Mouse (Mus musculus) CH12.LX (cell line): ENCODE measurements at regions not wholly inside any gene's neighbourhood (a gene's known extent, or its start where the extent isn't known, plus 50 kb on each side); places are given as distances from the start of the nearest gene placed in this dataset.

Experiments
- DNase-seq: peaks from one replicate; pipeline ENCODE4 v3.0.0-alpha.2; 2013; ENCODE audit errors: extremely low read depth
- H3K27ac ChIP-seq: 2 replicates; pipeline ENCODE4 v1.5.1; 2012; ENCODE audit warnings: low read depth, mild to moderate bottlenecking, control low read depth, moderate library complexity; ENCODE audit not compliant: insufficient read depth
- H3K27me3 ChIP-seq: replicated peaks from 2 replicates; pipeline ENCODE3; 2012; ENCODE audit warnings: inconsistent platforms
- H3K36me3 ChIP-seq, 2 experiments: replicated peaks in 1 of 2; 2 replicates each; pipeline versions ENCODE3 to v1.6.1; 2012; ENCODE audit warnings: inconsistent platforms in 1 of 2, low read length in 1 of 2, mild to moderate bottlenecking in 1 of 2, mixed read lengths in 1 of 2, moderate library complexity in 1 of 2; ENCODE audit not compliant: control insufficient read depth in 1 of 2, insufficient read depth in 1 of 2
- H3K4me1 ChIP-seq, 2 experiments: 2 replicates each; pipeline ENCODE4 v1.6.1; 2012; ENCODE audit warnings: inconsistent platforms in 1 of 2, moderate library complexity in 1 of 2; ENCODE audit not compliant: insufficient read depth in 2 of 2, control insufficient read depth in 1 of 2
- H3K4me2 ChIP-seq: 2 replicates; pipeline ENCODE4 v1.6.1; 2012; ENCODE audit warnings: low read depth, mild to moderate bottlenecking, control low read depth; ENCODE audit not compliant: poor library complexity, insufficient read depth, severe bottlenecking
- H3K4me3 ChIP-seq, 3 experiments: fragments of 150-350 bp in 1 of 3; sonication (generic) in 1 of 3; replicated peaks in 1 of 3; 2 replicates each; pipeline versions ENCODE3 to v1.5.1; 2011 to 2012; ENCODE audit warnings: low read depth in 2 of 3, low read length in 2 of 3, mild to moderate bottlenecking in 2 of 3, moderate library complexity in 2 of 3, control low read depth in 1 of 3, improper control_type of control experiment in 1 of 3, inconsistent platforms in 1 of 3, mixed read lengths in 1 of 3; ENCODE audit not compliant: poor library complexity in 1 of 3
- H3K79me2 ChIP-seq: replicated peaks from 2 replicates; pipeline ENCODE4 v1.6.1; 2012; ENCODE audit warnings: mild to moderate bottlenecking, moderate library complexity; ENCODE audit not compliant: control insufficient read depth, poor library complexity, insufficient read depth, severe bottlenecking; ENCODE audit errors: extremely low read depth
- H3K9ac ChIP-seq: 2 replicates; pipeline ENCODE4 v1.6.1; 2012; ENCODE audit warnings: low read depth, mild to moderate bottlenecking, control low read depth, moderate library complexity; ENCODE audit not compliant: insufficient read depth
- H3K9me3 ChIP-seq: replicated peaks from 2 replicates; pipeline ENCODE3; 2012; ENCODE audit warnings: low read length, inconsistent platforms, mixed read lengths
- BHLHE40 ChIP-seq: IDR thresholded peaks from 2 replicates; pipeline ENCODE4 v1.6.1; 2011; ENCODE audit warnings: mild to moderate bottlenecking, low read depth, low read length, improper control_type of control experiment
- CHD1 ChIP-seq: IDR thresholded peaks from 2 replicates; pipeline ENCODE4 v1.6.1; 2012; ENCODE audit warnings: low read depth, low read length, improper control_type of control experiment, inconsistent platforms
- CTCF ChIP-seq, 2 experiments: IDR thresholded peaks in 1 of 2; conservative IDR thresholded peaks in 1 of 2; 2 replicates each; pipeline ENCODE4 v1.5.1; 2011 to 2012; ENCODE audit warnings: low read depth in 2 of 2, low read length in 2 of 2, improper control_type of control experiment in 1 of 2, inconsistent platforms in 1 of 2, mild to moderate bottlenecking in 1 of 2, moderate library complexity in 1 of 2
- EP300 ChIP-seq: IDR thresholded peaks from 2 replicates; pipeline ENCODE4 v1.6.1; 2011; ENCODE audit warnings: low read length, improper control_type of control experiment
- ETS1 ChIP-seq: conservative IDR thresholded peaks from 2 replicates; pipeline ENCODE4 v1.6.1; 2012; ENCODE audit warnings: low read depth, mild to moderate bottlenecking, inconsistent platforms, low read length, improper control_type of control experiment, moderate library complexity
- IRF4 ChIP-seq: IDR thresholded peaks from 2 replicates; pipeline ENCODE4 v1.6.1; 2014; ENCODE audit warnings: low read depth, mild to moderate bottlenecking, inconsistent platforms, low read length, improper control_type of control experiment
- JUND ChIP-seq: conservative IDR thresholded peaks from 2 replicates; pipeline ENCODE4 v1.6.1; 2011; ENCODE audit warnings: low read depth, low read length, improper control_type of control experiment
- KAT2A ChIP-seq: IDR thresholded peaks from 2 replicates; pipeline ENCODE4 v1.6.1; 2012; ENCODE audit warnings: low read length, improper control_type of control experiment, inconsistent platforms; ENCODE audit not compliant: insufficient replicate concordance
- MAFK ChIP-seq: IDR thresholded peaks from 2 replicates; pipeline ENCODE4 v1.6.1; 2011; ENCODE audit warnings: low read length, improper control_type of control experiment; ENCODE audit not compliant: insufficient replicate concordance
- MAX ChIP-seq: IDR thresholded peaks from 2 replicates; pipeline ENCODE4 v1.6.1; 2011; ENCODE audit warnings: low read length, improper control_type of control experiment
- NELFE ChIP-seq: IDR thresholded peaks from 2 replicates; pipeline ENCODE4 v1.6.1; 2011; ENCODE audit warnings: low read depth, low read length, improper control_type of control experiment
- PAX5 ChIP-seq: IDR thresholded peaks from 2 replicates; pipeline ENCODE4 v1.6.1; 2012; ENCODE audit warnings: low read length, inconsistent platforms, mixed read lengths
- RAD21 ChIP-seq: IDR thresholded peaks from 2 replicates; pipeline ENCODE4 v1.6.1; 2011; ENCODE audit warnings: low read depth, mild to moderate bottlenecking, low read length, improper control_type of control experiment, moderate library complexity
- RCOR1 ChIP-seq: conservative IDR thresholded peaks from 2 replicates; pipeline ENCODE4 v1.6.1; 2012; ENCODE audit warnings: low read depth, mild to moderate bottlenecking, inconsistent platforms, low read length, improper control_type of control experiment
- SIN3A ChIP-seq: IDR thresholded peaks from 2 replicates; pipeline ENCODE4 v1.6.1; 2012; ENCODE audit warnings: low read length, improper control_type of control experiment, inconsistent platforms
- ZKSCAN1 ChIP-seq: IDR thresholded peaks from 2 replicates; pipeline ENCODE4 v1.6.1; 2012; ENCODE audit warnings: low read depth, inconsistent platforms, low read length, improper control_type of control experiment, borderline replicate concordance
- ZNF384 ChIP-seq: IDR thresholded peaks from 2 replicates; pipeline ENCODE4 v1.6.1; 2012; ENCODE audit warnings: low read depth, low read length, improper control_type of control experiment, inconsistent platforms
- dilution Hi-C: fragments of 300-500 bp; cut with MboI; formaldehyde crosslinking; loops from 2 replicates; pipeline ENCODE4 v1.14.3; 2020; ENCODE audit warnings: low sequenced_read_pairs; ENCODE audit not compliant: extremely low pct_unique_long_range_greater_than_20kb, extremely low pct_ligation_motif_present
- in situ Hi-C: fragments of 300-500 bp; cut with MboI; formaldehyde crosslinking; loops from 3 replicates; pipeline ENCODE4 v1.14.3; 2019; ENCODE audit warnings: low sequenced_read_pairs, low pct_ligation_motif_present, low pct_unique_long_range_greater_than_20kb, mixed read lengths

GRCm38 (mm10) chr13:102569580-102569979, 123.8 kb upstream of the Cd180 start:
- Histone ChIP-seq H3K79me2 (no peaks in the 10 kb centered on the region), H3K36me3 (no peaks in the 10 kb centered on the region), H3K4me1 (peaks cover 8 to 17% of the 10 kb centered on the region in 2 experiments), H3K9me3 (no peaks in the 10 kb centered on the region), H3K27me3 (no peaks in the 10 kb centered on the region), H3K9ac (no peak overlapping the region), H3K4me3 (no peak overlapping the region)
- dilution Hi-C loops, result no loop called here
- TF ChIP-seq JUND, result no peak
- no peak for TF ChIP-seq CHD1
- no peak for TF ChIP-seq PAX5
- TF ChIP-seq SIN3A, result no peak
- TF ChIP-seq, all 38 proteins: peak for 0
- DNase-seq, result no peak
- Histone ChIP-seq H3K4me2 (no peak overlapping the region), H3K27ac (no peak overlapping the region)
- in situ Hi-C loops, result no loop called here

DNA sequence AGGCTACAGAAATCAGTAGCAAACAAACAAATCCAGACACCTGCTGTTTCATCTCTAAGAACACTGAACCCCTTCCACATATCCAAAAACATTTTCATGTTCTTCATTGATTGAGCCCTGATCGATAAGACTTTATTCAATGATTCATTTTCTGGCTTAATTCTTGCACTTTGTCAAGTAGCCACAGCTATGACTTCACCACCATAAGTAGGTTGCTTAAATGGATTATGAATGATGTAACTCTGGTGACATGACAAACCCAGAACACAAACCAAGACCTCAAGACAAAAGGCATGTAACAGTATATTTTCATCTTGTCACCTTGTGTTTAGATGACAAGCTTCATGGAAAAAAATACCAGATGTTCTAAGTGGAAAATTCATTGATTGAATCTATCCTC, 123.1 kb upstream of the Cd180 start:
- Histone ChIP-seq H3K27me3 (no peaks in the 10 kb centered on the region), H3K79me2 (no peaks in the 10 kb centered on the region), H3K27ac (no peak overlapping the region), H3K9ac (no peak overlapping the region), H3K4me1 (peaks cover 8 to 17% of the 10 kb centered on the region in 2 experiments), H3K36me3 (no peaks in the 10 kb centered on the region), H3K9me3 (no peaks in the 10 kb centered on the region), H3K4me2 (no peak overlapping the region), H3K4me3 (no peak overlapping the region)
- no peak for TF ChIP-seq CTCF (conservative IDR thresholded peaks at IDR 0.05 in 1 of 2, IDR thresholded peaks at IDR 0.05 in 1 of 2; ENCODE audit: low read depth in 2 of 2, low read length in 2 of 2)
- TF ChIP-seq JUND, result no peak
- TF ChIP-seq ETS1, result no peak
- no peak for TF ChIP-seq IRF4
- dilution Hi-C loops (no loop called here), in situ Hi-C loops (no loop called here)
- DNase-seq, result no peak

DNA sequence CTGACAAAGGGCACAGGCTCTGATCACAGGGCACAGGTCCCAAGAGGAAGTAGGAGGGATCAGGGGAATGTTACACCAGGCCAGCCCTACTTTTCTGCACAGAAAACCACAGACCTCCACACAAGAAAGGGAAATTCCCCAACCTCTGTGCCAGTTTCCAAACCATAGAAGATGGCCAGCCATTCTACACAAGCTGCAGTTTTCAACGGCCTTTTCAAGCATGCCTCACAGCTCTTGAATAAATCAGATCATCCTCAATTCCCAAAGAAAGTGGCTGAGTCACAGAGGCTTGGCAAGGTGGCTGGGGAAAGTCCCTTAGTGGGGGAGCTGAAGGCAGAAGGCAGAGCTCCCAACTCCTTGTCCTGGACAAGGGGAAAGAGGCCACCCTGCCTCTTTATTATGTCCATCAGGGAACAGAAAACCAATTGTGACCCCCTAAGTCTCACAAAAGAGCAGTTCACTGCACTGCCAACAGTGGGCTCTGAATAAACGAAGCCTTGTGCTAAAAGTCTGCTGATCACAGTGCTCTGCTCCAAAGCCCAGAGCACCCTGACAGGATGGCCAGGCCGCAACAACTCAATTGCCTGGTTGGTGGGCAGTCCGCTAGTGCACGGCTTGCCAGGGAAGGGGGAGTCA, 120.0 kb upstream of the Cd180 start:
- Histone ChIP-seq H3K9me3 (no peaks in the 10 kb centered on the region), H3K4me2 (no peak overlapping the region), H3K9ac (no peak overlapping the region), H3K36me3 (no peaks in the 10 kb centered on the region), H3K27me3 (no peaks in the 10 kb centered on the region), H3K79me2 (no peaks in the 10 kb centered on the region), H3K4me1 (peaks cover 8 to 29% of the 10 kb centered on the region in 2 experiments), H3K27ac (no peak overlapping the region), H3K4me3 (no peak overlapping the region)
- TF ChIP-seq PAX5 (no peak), MAX (0 out of 2 replicates have a peak, but pooled peaks have one; percentile 32), NELFE (no peak), RAD21 (no peak), ZKSCAN1 (no peak), BHLHE40 (0 out of 2 replicates have a peak, but pooled peaks have one; percentile 7), IRF4 (0 out of 2 replicates have a peak, but pooled peaks have one; percentile 14), EP300 (peak; percentile 39; the same call in 1 of the 2 replicates), KAT2A (no peak), ZNF384 (no peak), MAFK (0 out of 2 replicates have a peak, but pooled peaks have one; percentile 6), RCOR1 (no peak; the same call in 1 of the 2 replicates)
- dilution Hi-C loops, result no loop called here
- in situ Hi-C loops, result no loop called here
- peak; percentile 55 for DNase-seq
